Mouse (Mus musculus): ENCODE measurements around the gene Olfr1197.

DNA sequence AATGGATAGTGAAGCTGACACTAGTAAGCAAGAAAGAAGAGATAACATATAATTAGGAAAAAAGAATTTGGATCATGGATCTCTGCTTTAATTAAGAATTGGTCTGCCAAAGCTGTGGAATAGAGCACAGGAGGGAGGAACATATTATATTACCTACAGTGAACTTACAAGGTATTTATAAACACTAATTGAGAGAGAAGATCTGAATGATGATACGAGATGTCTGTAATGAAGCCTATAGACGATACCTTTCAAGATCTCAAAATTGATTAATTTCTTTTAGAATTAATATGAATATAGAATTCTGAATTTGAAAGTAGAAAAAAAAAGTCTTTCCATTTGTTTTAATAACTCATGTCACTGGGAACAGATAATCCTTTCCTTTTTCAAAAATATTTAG is 28.2 kb upstream of the Olfr1197 start, which contains the start of gene Olfr1199:
- TF ChIP-seq GATA1 (IDR thresholded peaks at IDR 0.05; ENCODE audit: borderline replicate concordance, low read length): no peak
- no peak for TF ChIP-seq FLI1 (IDR thresholded peaks at IDR 0.05; ENCODE audit: low read length)
